Mouse (Mus musculus): Measurements from ENCODE around the gene Map2k5. TPM values are rescaled to one million over a fixed set of nuclear protein-coding genes. Genes with fewer than 3 reads are reported as not detected.

Map2k5 gene
- total RNA-seq, 2 experiments from 2014 or later, result 30.8 to 31.2 TPM

- intact Hi-C loops (cut with DNase I), result no loop called here
- peak; percentile 11 to 50 for DNase-seq (ENCODE audit: low spot score in 2 of 2)
These were observed 93.3 kb downstream of the Map2k5 start for GRCm38 (mm10) chr9:63284392-63284791.

- intact Hi-C loops (cut with DNase I), result no loop called here
- DNase-seq (ENCODE audit: low spot score in 2 of 2), result no peak
These were observed 95.7 kb downstream of the Map2k5 start for GRCm38 (mm10) chr9:63281996-63282395.

GRCm38 (mm10) chr9:63281086-63281485, 96.6 kb downstream of the Map2k5 start:
- intact Hi-C loops (cut with DNase I), result no loop called here
- no peak for DNase-seq (ENCODE audit: low spot score in 2 of 2)

- intact Hi-C loops (cut with DNase I), result no loop called here
- no peak for DNase-seq (ENCODE audit: low spot score in 2 of 2)
These were observed 103.9 kb downstream of the Map2k5 start for GRCm38 (mm10) chr9:63273781-63274180.

GRCm38 (mm10) chr9:63269839-63270238, 107.9 kb downstream of the Map2k5 start:
- intact Hi-C loops (cut with DNase I), result no loop called here
- DNase-seq (ENCODE audit: low spot score in 2 of 2), result no peak

GRCm38 (mm10) chr9:63263188-63263587, 114.5 kb downstream of the Map2k5 start:
- DNase-seq (ENCODE audit: low spot score in 2 of 2), result no peak
- intact Hi-C loops (cut with DNase I), result no loop called here

GRCm38 (mm10) chr9:63258768-63259167, 118.9 kb downstream of the Map2k5 start:
- intact Hi-C loops (cut with DNase I), result no loop called here
- peak; percentile 40 to 43 for DNase-seq (ENCODE audit: low spot score in 2 of 2)

GRCm38 (mm10) chr9:63257739-63258138, 120.0 kb downstream of the Map2k5 start:
- intact Hi-C loops (cut with DNase I), result no loop called here
- no peak for DNase-seq (ENCODE audit: low spot score in 2 of 2)

GRCm38 (mm10) chr9:63250841-63251626, 126.7 kb downstream of the Map2k5 start:
- intact Hi-C loops (cut with DNase I), result no loop called here
- DNase-seq (ENCODE audit: low spot score in 2 of 2), result no peak

GRCm38 (mm10) chr9:63248095-63248787, 129.5 kb downstream of the Map2k5 start:
- no peak for DNase-seq (ENCODE audit: low spot score in 2 of 2)
- intact Hi-C loops (cut with DNase I), result no loop called here

GRCm38 (mm10) chr9:63246568-63247169, 131.0 kb downstream of the Map2k5 start:
- intact Hi-C loops (cut with DNase I), result no loop called here
- peak; percentile 34 to 52 for DNase-seq (ENCODE audit: low spot score in 2 of 2)

- DNase-seq (ENCODE audit: low spot score in 2 of 2), result no peak
- intact Hi-C loops (cut with DNase I), result no loop called here
These were observed 135.7 kb downstream of the Map2k5 start for GRCm38 (mm10) chr9:63241961-63242360.

GRCm38 (mm10) chr9:63241241-63241640, 136.5 kb downstream of the Map2k5 start:
- DNase-seq (ENCODE audit: low spot score in 2 of 2), result no peak
- intact Hi-C loops (cut with DNase I), result no loop called here

- intact Hi-C loops (cut with DNase I), result no loop called here
- no peak for DNase-seq (ENCODE audit: low spot score in 2 of 2)
These were observed 143.3 kb downstream of the Map2k5 start for GRCm38 (mm10) chr9:63234356-63234755.

GRCm38 (mm10) chr9:63230289-63230688, 147.4 kb downstream of the Map2k5 start:
- no peak for DNase-seq (ENCODE audit: low spot score in 2 of 2)
- intact Hi-C loops (cut with DNase I), result no loop called here

GRCm38 (mm10) chr9:63229124-63229523, 148.6 kb downstream of the Map2k5 start:
- intact Hi-C loops (cut with DNase I), result no loop called here

GRCm38 (mm10) chr9:63222161-63222560, 155.5 kb downstream of the Map2k5 start:
- intact Hi-C loops (cut with DNase I), result no loop called here
- no peak for DNase-seq (ENCODE audit: low spot score in 2 of 2)

More at GRCm38 (mm10) chr9:63229124-63229523, 148.6 kb downstream of the Map2k5 start:
- no peak for DNase-seq (ENCODE audit: low spot score in 2 of 2)

- intact Hi-C loops (cut with DNase I), result no loop called here
- peak in 1 of 2 experiments; percentile 9 for DNase-seq (ENCODE audit: low spot score in 2 of 2)
These were observed 157.9 kb downstream of the Map2k5 start for GRCm38 (mm10) chr9:63219851-63220250.

- intact Hi-C loops (cut with DNase I), result no loop called here
- DNase-seq (ENCODE audit: low spot score in 2 of 2), result no peak
These were observed 162.7 kb downstream of the Map2k5 start for GRCm38 (mm10) chr9:63215031-63215430.

GRCm38 (mm10) chr9:63206769-63207276, 170.9 kb downstream of the Map2k5 start:
- DNase-seq (ENCODE audit: low spot score in 2 of 2), result no peak
- intact Hi-C loops (cut with DNase I), result no loop called here
